Mouse (Mus musculus) layer of hippocampus, postnatal 14 days (tissue): ENCODE data around the gene Gm2012. TPM values are rescaled to one million over a fixed set of nuclear protein-coding genes. Genes with fewer than 3 reads are reported as not detected.
"Not testable (repeated sequence)": the region's sequence is repeated elsewhere in the genome, so short reads cannot be mapped to it uniquely, and the experiment has no call there.

Source experiments
- DNase-seq, 2 experiments: peaks; one replicate each; pipeline ENCODE4 v3.0.0; 2021 to 2022; ENCODE audit warnings: low spot score in 2 of 2, mixed read lengths in 1 of 2
- long read RNA-seq, 2 experiments: library from polyadenylated mRNA; stranded (forward); transcript quantifications; one replicate each; pipeline ENCODE4 v2.0.0; 2021
- microRNA-seq, 2 experiments: library from miRNA; unstranded; fragments of <30 nt; microRNA quantifications; one replicate each; pipeline ENCODE4 v1.2.0; 2021
- total RNA-seq, 2 experiments: library from RNA; stranded (reverse); gene quantifications; 2 replicates each; pipeline ENCODE4 v1.2.3; 2021

Gene Gm2012
- total RNA-seq, result not detected
- long read RNA-seq, experiment 1, result 0 reads
- long read RNA-seq, experiment 2, result 0 reads

DNA sequence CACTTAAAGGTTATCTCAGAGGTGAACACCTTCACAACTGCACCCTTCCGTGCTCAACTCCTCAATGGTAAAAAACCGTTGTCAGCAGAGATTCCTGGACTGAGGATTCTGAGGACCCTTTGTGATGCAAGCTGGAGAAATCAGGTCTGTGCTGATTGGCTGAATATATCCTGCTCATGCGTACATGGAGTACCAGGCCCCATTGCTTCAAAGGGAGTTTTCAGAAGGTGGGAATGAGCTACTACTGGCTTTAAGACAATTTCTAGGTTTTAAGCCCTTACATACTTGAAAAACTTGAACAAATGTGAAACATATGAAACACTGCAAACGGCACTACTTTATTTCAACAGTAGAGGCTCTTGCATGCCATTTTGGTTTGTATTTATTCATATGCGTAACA, at the start of gene Gm2012:
Gm2012 (minus strand) TSS at position 101 of the 400 bp plus-strand sequence.
- not testable (repeated sequence) for DNase-seq

DNA sequence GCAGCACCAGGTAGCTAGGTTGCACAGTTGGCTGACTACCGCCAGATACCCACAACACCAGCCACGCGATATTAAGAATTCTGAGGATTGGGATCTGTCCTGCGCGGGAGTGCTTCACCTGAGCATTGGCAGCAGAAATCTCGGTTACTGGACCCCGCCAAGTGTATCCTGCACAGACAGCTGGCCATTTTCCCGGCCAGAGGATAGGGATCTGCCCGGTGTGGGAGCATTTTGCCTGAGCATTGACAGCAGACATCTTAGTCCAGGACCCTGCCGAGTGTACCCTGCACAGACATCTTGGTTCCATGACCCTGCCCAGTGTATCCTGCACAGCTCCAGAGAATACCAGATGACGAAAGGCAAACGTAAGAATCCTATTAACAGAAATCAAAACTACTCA, 72.0 kb downstream of the Gm2012 start:
- DNase-seq, result not testable (repeated sequence)

Small RNA genes lying within 50 kb of the gene (microRNA-seq; reads per million reads assigned to microRNA genes)
- 0 reads per million in 2 experiments for gene Gm26302

Other genes with a start within 250 kb of the Gm2012 start
- not detected for gene Gm5168, start 180.3 kb downstream of the Gm2012 start, total RNA-seq
- not detected for gene Gm2030, start 78.7 kb upstream of the Gm2012 start, total RNA-seq